Mouse (Mus musculus) cerebellum, adult 2 months (tissue): Measurements from ENCODE around the gene Ccdc163. TPM values are rescaled to one million over a fixed set of nuclear protein-coding genes. Genes with fewer than 3 reads are reported as not detected.

Experiments used
- DNase-seq, 2 experiments: peaks; one replicate each; pipeline ENCODE4 v3.0.0; 2021
- H3K27ac ChIP-seq: fragments of 200-500 bp; 2 replicates; pipeline ENCODE4 v1.5.1; 2012; ENCODE audit warnings: low read length, control low read depth, inconsistent platforms; ENCODE audit not compliant: insufficient read depth
- H3K27me3 ChIP-seq: fragments of 200-500 bp; 2 replicates; pipeline ENCODE4 v1.6.1; 2012; ENCODE audit warnings: inconsistent platforms, mild to moderate bottlenecking, low read length, moderate library complexity; ENCODE audit not compliant: control insufficient read depth, insufficient read depth
- H3K4me1 ChIP-seq: fragments of 200-500 bp; 2 replicates; pipeline ENCODE4 v1.6.1; 2011; ENCODE audit warnings: low read length; ENCODE audit not compliant: control insufficient read depth, insufficient read depth
- H3K4me3 ChIP-seq: fragments of 200-500 bp; replicated peaks from 2 replicates; pipeline ENCODE3; 2011; ENCODE audit warnings: mild to moderate bottlenecking, low read depth, low read length, control low read depth; ENCODE audit not compliant: insufficient read depth
- CTCF ChIP-seq: fragments of 200-500 bp; IDR thresholded peaks from 2 replicates; pipeline ENCODE4 v1.5.1; 2011; ENCODE audit warnings: low read depth, mild to moderate bottlenecking, control low read depth, low read length, moderate library complexity, borderline replicate concordance; ENCODE audit not compliant: insufficient read depth
- POLR2A ChIP-seq: fragments of 200-500 bp; IDR thresholded peaks from 2 replicates; pipeline ENCODE4 v1.6.1; 2011; ENCODE audit warnings: low read length, control low read depth, borderline replicate concordance; ENCODE audit not compliant: insufficient read depth
- WGBS: fragments of 180-500 bp; shearing (Covaris S2); methylation state at CpG from one replicate; pipeline ENCODE4 v1.1.7; 2018; 5-methylcytosine and 5-hydroxymethylcytosine counted together
- polyA plus RNA-seq: library from polyadenylated mRNA; depleted of rRNA; stranded (reverse); fragments of >200 nt; gene quantifications from 2 replicates; pipeline ENCODE4 v1.2.3, GENCODE M21; 2012

The Ccdc163 gene
- polyA plus RNA-seq, 1 experiment: 29.5 TPM

GRCm38 (mm10) chr4:116703804-116704203 lies 4.5 kb upstream of the Ccdc163 start:
- WGBS: 30% methylated on average over 6 of the region's 6 CpGs
- Histone ChIP-seq H3K27me3 (no peaks in the 10 kb centered on the region), H3K27ac (no peak overlapping the region), H3K4me3 (no peak overlapping the region), H3K4me1 (no peaks in the 10 kb centered on the region)
- DNase-seq: peak; percentile 42 to 59
- no peak for TF ChIP-seq POLR2A
- TF ChIP-seq CTCF: peak; percentile 64

GRCm38 (mm10) chr4:116707666-116708065 lies 643 bp upstream of the Ccdc163 start:
- DNase-seq: no peak
- no peaks in the 10 kb centered on the region for H3K27me3 ChIP-seq
- H3K4me3 ChIP-seq: peak overlapping the region; percentile 95
- 0 out of 2 replicates have a peak, but pooled peaks cover 3% of the 10 kb centered on the region for H3K4me1 ChIP-seq
- TF ChIP-seq CTCF: no peak
- TF ChIP-seq POLR2A: no peak
- H3K27ac ChIP-seq: peak overlapping the region; percentile 89
- WGBS: 10% methylated on average over 9 of the region's 9 CpGs

GRCm38 (mm10) chr4:116708791-116709390 lies 582 bp downstream of the Ccdc163 start:
- no peak overlapping the region for H3K27ac ChIP-seq
- peak in 1 of 2 experiments; percentile 26 for DNase-seq

GRCm38 (mm10) chr4:116710154-116710553 lies 1.8 kb downstream of the Ccdc163 start:
- 89% methylated on average over 2 of the region's 2 CpGs for WGBS
- 0 out of 2 replicates have a peak, but pooled peaks cover 4% of the 10 kb centered on the region for H3K4me1 ChIP-seq
- H3K27ac ChIP-seq: no peak overlapping the region
- no peak overlapping the region for H3K4me3 ChIP-seq
- no peak for DNase-seq
- TF ChIP-seq POLR2A (no peak), CTCF (no peak)
- H3K27me3 ChIP-seq: no peaks in the 10 kb centered on the region

More at GRCm38 (mm10) chr4:116708791-116709390, 582 bp downstream of the Ccdc163 start:
- peak overlapping the region; percentile 50 for H3K4me3 ChIP-seq
- H3K4me1 ChIP-seq: 0 out of 2 replicates have a peak, but pooled peaks cover 4% of the 10 kb centered on the region
- TF ChIP-seq CTCF (no peak), POLR2A (no peak)
- 3% methylated on average over 9 of the region's 9 CpGs for WGBS
- no peaks in the 10 kb centered on the region for H3K27me3 ChIP-seq

- no peak overlapping the region for H3K27ac ChIP-seq
- peak; percentile 58 to 69 for DNase-seq
- H3K27me3 ChIP-seq: no peaks in the 10 kb centered on the region
- H3K4me1 ChIP-seq: 0 out of 2 replicates have a peak, but pooled peaks cover 4% of the 10 kb centered on the region
- WGBS: 11% methylated on average over 1 of the region's 1 CpGs
- TF ChIP-seq CTCF (no peak), POLR2A (no peak)
- no peak overlapping the region for H3K4me3 ChIP-seq
These were observed 4.2 kb downstream of the Ccdc163 start for GRCm38 (mm10) chr4:116712536-116712935.

- H3K27me3 ChIP-seq: no peaks in the 10 kb centered on the region
- 10% methylated on average over 3 of the region's 3 CpGs for WGBS
- no peak overlapping the region for H3K4me3 ChIP-seq
- TF ChIP-seq CTCF: peak; percentile 76
- no peak for TF ChIP-seq POLR2A
- peak; percentile 67 to 81 for DNase-seq
- no peaks in the 10 kb centered on the region for H3K4me1 ChIP-seq
- no peak overlapping the region for H3K27ac ChIP-seq
These were observed 11.1 kb downstream of the Ccdc163 start for GRCm38 (mm10) chr4:116719396-116719795.

- H3K27me3 ChIP-seq: no peaks in the 10 kb centered on the region
- peak; percentile 28; the same call in 1 of the 2 replicates for TF ChIP-seq POLR2A
- TF ChIP-seq CTCF: no peak
- 0 out of 2 replicates have a peak within 1 kb of the TSS, but pooled peaks have one; percentile 31 for H3K27ac ChIP-seq
- DNase-seq: peak; percentile 88 to 96
- peak within 1 kb of the TSS; percentile 75 for H3K4me3 ChIP-seq
- H3K4me1 ChIP-seq: no peaks in the 10 kb centered on the region
- under 1% methylated on average over 34 of the region's 34 CpGs for WGBS
These were observed 12.2 kb downstream of the Ccdc163 start, which contains the start of gene Tesk2 for GRCm38 (mm10) chr4:116720343-116721097. TSS of gene Tesk2 (plus strand) at chr4:116720948.
